Mouse (Mus musculus) megakaryocyte, embryonic 14.5 days (primary cell): ENCODE measurements at regions not wholly inside any gene's neighbourhood (a gene's known extent, or its start where the extent isn't known, plus 50 kb on each side); places are given as distances from the start of the nearest gene placed in this dataset.

ENCODE experiments used
- H3K27me3 ChIP-seq: replicated peaks from 2 replicates; pipeline ENCODE3; 2012; ENCODE audit warnings: inconsistent platforms
- H3K36me3 ChIP-seq: replicated peaks from 2 replicates; pipeline ENCODE3; 2012; ENCODE audit warnings: low read length, inconsistent platforms, mixed read lengths
- H3K4me1 ChIP-seq: 2 replicates; pipeline ENCODE4 v1.6.1; 2012; ENCODE audit warnings: inconsistent platforms
- H3K4me3 ChIP-seq: replicated peaks from 2 replicates; pipeline ENCODE3; 2012; ENCODE audit warnings: moderate library complexity, mild to moderate bottlenecking, inconsistent platforms
- H3K9me3 ChIP-seq: 2 replicates; pipeline ENCODE4 v1.6.1; 2012; ENCODE audit warnings: inconsistent platforms
- FLI1 ChIP-seq: IDR thresholded peaks from 2 replicates; pipeline ENCODE4 v1.6.1; 2012; ENCODE audit warnings: low read length, inconsistent platforms, mixed read lengths
- GATA1 ChIP-seq: IDR thresholded peaks from 3 replicates; pipeline ENCODE4 v1.6.1; 2012; ENCODE audit warnings: mixed read lengths, low read length, inconsistent platforms, borderline replicate concordance

- H3K9me3 ChIP-seq = peaks cover 5% of the 10 kb centered on the region; the same call in 1 of the 2 replicates
- H3K4me1 ChIP-seq = no peaks in the 10 kb centered on the region
- TF ChIP-seq GATA1 (no peak), FLI1 (no peak)
- no peak overlapping the region for H3K4me3 ChIP-seq
- H3K36me3 ChIP-seq = no peaks in the 10 kb centered on the region
- H3K27me3 ChIP-seq = peaks cover 2% of the 10 kb centered on the region
These were observed 149.1 kb downstream of the Tfcp2l1 start for GRCm38 (mm10) chr1:118776594-118777441.
